Mouse (Mus musculus) thymus, adult 2 months (tissue): ENCODE results near the gene Gm42791. TPM values are rescaled to one million over a fixed set of nuclear protein-coding genes. Genes with fewer than 3 reads are reported as not detected.

Experiments
- DNase-seq: peaks from one replicate; pipeline ENCODE4 v3.0.0; 2021
- H3K27ac ChIP-seq: fragments of 200-500 bp; 2 replicates; pipeline ENCODE4 v1.5.1; 2012; ENCODE audit warnings: low read length, control low read depth; ENCODE audit not compliant: control insufficient read depth, insufficient read depth
- H3K27me3 ChIP-seq: fragments of 200-500 bp; 2 replicates; pipeline ENCODE4 v1.6.1; 2012; ENCODE audit warnings: mild to moderate bottlenecking, low read length, moderate library complexity, mixed read lengths; ENCODE audit not compliant: control insufficient read depth, insufficient read depth
- H3K36me3 ChIP-seq: fragments of 200-500 bp; 2 replicates; pipeline ENCODE4 v1.6.1; 2012; ENCODE audit warnings: mild to moderate bottlenecking, low read length, moderate library complexity; ENCODE audit not compliant: control insufficient read depth, insufficient read depth
- H3K4me1 ChIP-seq: fragments of 200-500 bp; replicated peaks from 2 replicates; pipeline ENCODE4 v1.6.1; 2012; ENCODE audit warnings: low read length; ENCODE audit not compliant: control insufficient read depth, insufficient read depth
- H3K4me3 ChIP-seq: fragments of 200-500 bp; 2 replicates; pipeline ENCODE4 v1.5.1; 2012; ENCODE audit warnings: mild to moderate bottlenecking, low read length, control low read depth, moderate library complexity; ENCODE audit not compliant: control insufficient read depth, insufficient read depth
- CTCF ChIP-seq: fragments of 200-500 bp; IDR thresholded peaks from 2 replicates; pipeline ENCODE4 v1.5.1; 2012; ENCODE audit warnings: mild to moderate bottlenecking, control low read depth, low read length, moderate library complexity, borderline replicate concordance; ENCODE audit not compliant: control insufficient read depth, poor library complexity, insufficient read depth; ENCODE audit errors: extremely low read depth
- POLR2A ChIP-seq: fragments of 200-500 bp; IDR thresholded peaks from 2 replicates; pipeline ENCODE4 v1.6.1; 2012; ENCODE audit warnings: mild to moderate bottlenecking, low read length, control low read depth, moderate library complexity; ENCODE audit not compliant: control insufficient read depth, poor library complexity, insufficient read depth; ENCODE audit errors: extremely low read depth
- WGBS: fragments of 180-500 bp; shearing (Covaris S2); methylation state at CpG from one replicate; pipeline ENCODE4 v1.1.7; 2018; 5-methylcytosine and 5-hydroxymethylcytosine counted together
- polyA plus RNA-seq: library from polyadenylated mRNA; depleted of rRNA; stranded (reverse); fragments of >200 nt; gene quantifications from 2 replicates; pipeline ENCODE4 v1.2.3, GENCODE M21; 2012

Gene Gm42791
- polyA plus RNA-seq, 1 experiment: not detected

DNA sequence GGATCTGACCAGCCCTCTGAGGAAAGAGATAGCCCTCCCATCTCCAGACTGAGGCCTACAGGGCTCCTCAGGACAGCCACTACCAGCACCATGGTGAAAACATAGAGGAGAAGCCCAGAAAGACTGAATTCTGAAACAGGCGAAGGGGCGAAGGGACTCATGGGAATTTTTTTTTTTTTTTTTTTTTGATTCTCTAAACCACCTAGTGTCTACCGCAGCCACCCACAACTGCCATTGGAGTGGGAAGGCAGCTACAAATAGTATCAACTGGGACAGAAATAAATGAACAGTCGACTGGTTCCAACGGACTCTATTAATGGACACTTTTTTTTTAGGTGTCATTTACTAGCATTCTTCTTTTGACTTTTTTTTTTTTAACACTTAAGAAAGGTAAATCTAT is 43.6 kb downstream of the Gm42791 start:
- Histone ChIP-seq H3K27ac (0 out of 2 replicates have a peak overlapping the region, but pooled peaks have one; percentile 16), H3K4me1 (peaks cover 48% of the 10 kb centered on the region), H3K36me3 (no peaks in the 10 kb centered on the region), H3K27me3 (no peaks in the 10 kb centered on the region), H3K4me3 (no peak overlapping the region)
- no peak for TF ChIP-seq POLR2A
- no peak for TF ChIP-seq CTCF
- WGBS: 14% methylated on average over 5 of the region's 5 CpGs
- DNase-seq: no peak

DNA sequence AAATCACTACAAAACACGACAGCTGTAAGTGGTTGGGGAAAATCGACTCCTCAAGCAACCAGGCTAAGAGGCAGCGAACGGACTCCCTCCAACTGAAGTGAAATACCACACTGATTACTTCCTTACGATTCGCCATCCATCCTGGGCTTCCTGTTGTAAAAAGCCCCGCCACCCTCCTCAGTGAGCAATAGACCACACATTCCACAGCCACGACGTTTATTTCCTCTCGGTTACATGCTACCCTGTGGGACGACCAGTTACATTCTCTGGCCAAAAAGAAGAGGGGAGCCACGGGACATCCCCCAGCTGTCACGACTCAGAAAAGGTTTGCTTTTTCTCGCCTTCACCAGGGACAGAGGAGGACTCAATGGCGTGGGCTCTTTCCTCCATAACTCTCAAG is 44.9 kb downstream of the Gm42791 start:
- 12% methylated on average over 15 of the region's 15 CpGs for WGBS

GRCm38 (mm10) chr5:148948577-148948976 is 46.4 kb downstream of the Gm42791 start:
- no peaks in the 10 kb centered on the region for H3K27me3 ChIP-seq

More for the DNA sequence above, 44.9 kb downstream of the Gm42791 start:
- Histone ChIP-seq H3K4me1 (peaks cover 35% of the 10 kb centered on the region), H3K4me3 (no peak overlapping the region), H3K36me3 (no peaks in the 10 kb centered on the region), H3K27me3 (no peaks in the 10 kb centered on the region), H3K27ac (peak overlapping the region; percentile 35; the same call in 1 of the 2 replicates)
- TF ChIP-seq CTCF: no peak
- TF ChIP-seq POLR2A: no peak
- no peak for DNase-seq

GRCm38 (mm10) chr5:148947412-148947811 is 47.5 kb downstream of the Gm42791 start:
- TF ChIP-seq POLR2A: no peak
- TF ChIP-seq CTCF: no peak
- Histone ChIP-seq H3K27me3 (no peaks in the 10 kb centered on the region), H3K4me1 (peaks cover 24% of the 10 kb centered on the region), H3K27ac (no peak overlapping the region), H3K4me3 (no peak overlapping the region), H3K36me3 (no peaks in the 10 kb centered on the region)
- WGBS: 93% methylated on average over 4 of the region's 4 CpGs
- DNase-seq: no peak

More at GRCm38 (mm10) chr5:148948577-148948976, 46.4 kb downstream of the Gm42791 start:
- Histone ChIP-seq H3K4me3 (no peak overlapping the region), H3K36me3 (no peaks in the 10 kb centered on the region), H3K4me1 (peaks cover 29% of the 10 kb centered on the region), H3K27ac (no peak overlapping the region)
- no peak for DNase-seq
- WGBS: 91% methylated on average over 9 of the region's 9 CpGs
- TF ChIP-seq POLR2A (no peak), CTCF (no peak)

DNA sequence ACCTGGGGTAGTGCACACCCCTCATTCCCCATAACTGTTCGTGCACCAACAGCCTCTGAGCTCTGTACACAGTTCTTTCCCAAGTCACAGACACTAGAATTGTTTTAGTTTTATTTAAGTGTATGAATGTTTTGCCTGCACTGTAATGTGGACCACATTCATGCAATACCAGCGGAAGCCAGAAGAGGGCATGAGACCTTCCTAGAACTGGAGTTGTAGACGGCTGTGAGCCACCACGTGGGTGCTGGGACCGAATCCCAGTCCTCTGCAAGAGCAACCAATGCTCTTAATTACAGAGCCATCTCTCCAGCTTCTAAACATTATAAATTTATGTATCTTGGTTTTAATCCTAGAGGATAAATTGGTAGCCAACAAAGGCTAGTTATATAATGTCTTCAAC is 48.2 kb downstream of the Gm42791 start:
- TF ChIP-seq CTCF: peak; percentile 56; the same call in 1 of the 2 replicates
- no peak for TF ChIP-seq POLR2A
- Histone ChIP-seq H3K27ac (no peak overlapping the region), H3K36me3 (no peaks in the 10 kb centered on the region), H3K27me3 (no peaks in the 10 kb centered on the region), H3K4me1 (peaks cover 21% of the 10 kb centered on the region), H3K4me3 (no peak overlapping the region)
- DNase-seq: peak; percentile 59
- WGBS: 93% methylated on average over 5 of the region's 5 CpGs

- WGBS: 89% methylated on average over 2 of the region's 2 CpGs
- no peaks in the 10 kb centered on the region for H3K27me3 ChIP-seq
Measured at GRCm38 (mm10) chr5:148945735-148946134, 49.2 kb downstream of the Gm42791 start.

GRCm38 (mm10) chr5:148944024-148944423 is 50.9 kb downstream of the Gm42791 start:
- H3K27me3 ChIP-seq: no peaks in the 10 kb centered on the region

More at GRCm38 (mm10) chr5:148945735-148946134, 49.2 kb downstream of the Gm42791 start:
- Histone ChIP-seq H3K27ac (no peak overlapping the region), H3K4me1 (peaks cover 13% of the 10 kb centered on the region), H3K4me3 (no peak overlapping the region), H3K36me3 (no peaks in the 10 kb centered on the region)
- DNase-seq: no peak
- no peak for TF ChIP-seq POLR2A
- TF ChIP-seq CTCF: no peak

More at GRCm38 (mm10) chr5:148944024-148944423, 50.9 kb downstream of the Gm42791 start:
- Histone ChIP-seq H3K4me3 (no peak overlapping the region), H3K36me3 (no peaks in the 10 kb centered on the region), H3K4me1 (0 out of 2 replicates have a peak, but pooled peaks cover 3% of the 10 kb centered on the region), H3K27ac (no peak overlapping the region)
- WGBS: 87% methylated on average over 8 of the region's 8 CpGs
- no peak for TF ChIP-seq POLR2A
- TF ChIP-seq CTCF: no peak
- DNase-seq: no peak
